Mouse (Mus musculus): Measurements from ENCODE around the gene Mlc1.
A peak's percentile ranks its signal among the peaks of the same experiment; 100 is the strongest.

Gene Mlc1

DNA sequence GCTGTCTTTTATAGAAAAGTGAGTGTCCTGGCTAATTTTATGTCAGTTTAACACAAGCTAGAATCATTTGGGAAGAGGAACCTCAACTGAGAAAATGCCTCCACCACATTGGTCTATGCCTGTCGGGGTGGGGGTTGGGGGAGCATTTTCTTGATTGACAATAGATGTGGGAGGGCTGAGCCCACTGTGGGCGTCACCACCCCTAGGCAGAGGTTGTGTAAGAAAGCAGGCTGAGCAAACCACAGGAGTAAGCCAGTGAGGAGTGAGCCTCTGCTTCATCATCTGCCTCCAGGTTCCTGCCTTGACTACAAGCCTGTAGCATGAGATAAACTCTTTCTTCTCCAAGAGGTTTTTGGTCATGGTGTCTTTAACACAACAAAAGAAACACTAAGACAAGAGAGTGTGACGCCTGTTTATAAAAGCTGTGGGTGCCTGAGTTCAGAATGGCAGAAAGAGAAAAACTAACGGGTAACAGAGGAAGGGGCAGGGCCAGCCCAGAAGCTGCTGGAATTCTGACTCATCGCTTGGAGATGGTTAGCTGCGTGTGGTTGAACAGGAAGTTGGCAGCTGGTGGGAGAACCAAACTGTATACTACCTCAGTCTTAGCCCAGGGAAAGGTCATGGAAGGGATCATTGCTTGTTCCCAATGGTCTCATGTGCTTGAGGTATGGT is 42.1 kb downstream of the Mlc1 start:
- DNase-seq = no peak

GRCm38 (mm10) chr15:88934141-88934540 is 44.7 kb downstream of the Mlc1 start:
- DNase-seq = no peak

DNA sequence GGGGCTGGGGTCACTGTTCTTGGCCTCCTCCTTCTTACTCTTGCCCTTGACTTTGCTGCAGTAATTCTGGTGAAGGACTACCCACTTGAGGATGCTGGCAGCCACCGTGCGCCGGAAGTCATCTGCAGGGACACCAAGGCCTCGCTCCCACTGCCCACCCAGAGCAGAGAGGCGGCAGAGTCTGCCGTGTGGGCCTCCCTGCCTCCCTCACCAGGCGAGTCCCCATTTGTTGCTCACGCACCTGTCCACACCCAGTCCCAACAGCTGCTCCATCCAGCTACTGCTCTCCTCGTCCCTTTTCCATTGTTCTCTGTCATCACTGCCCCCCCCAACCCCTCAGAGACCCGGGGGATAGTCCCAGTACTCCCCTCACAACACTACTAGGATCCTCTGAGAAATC is 46.1 kb downstream of the Mlc1 start:
- no peak for DNase-seq

DNA sequence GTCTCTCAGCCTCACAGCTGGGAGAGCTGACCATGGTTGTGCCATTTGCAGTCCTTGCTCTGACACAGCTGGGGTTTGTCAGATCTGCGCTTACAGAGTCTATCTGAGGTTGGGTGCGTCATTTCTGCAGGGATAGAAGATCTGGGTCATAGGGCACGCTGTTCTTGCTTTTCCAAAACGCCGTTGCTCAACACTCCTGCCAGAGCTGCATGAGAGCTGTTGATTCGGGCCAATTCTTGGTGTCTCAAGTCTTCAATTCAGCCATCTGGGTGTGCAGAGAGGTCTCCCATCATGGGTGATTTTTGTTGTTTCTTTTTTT is 56.9 kb downstream of the Mlc1 start:
- DNase-seq = peak; percentile 63

DNA sequence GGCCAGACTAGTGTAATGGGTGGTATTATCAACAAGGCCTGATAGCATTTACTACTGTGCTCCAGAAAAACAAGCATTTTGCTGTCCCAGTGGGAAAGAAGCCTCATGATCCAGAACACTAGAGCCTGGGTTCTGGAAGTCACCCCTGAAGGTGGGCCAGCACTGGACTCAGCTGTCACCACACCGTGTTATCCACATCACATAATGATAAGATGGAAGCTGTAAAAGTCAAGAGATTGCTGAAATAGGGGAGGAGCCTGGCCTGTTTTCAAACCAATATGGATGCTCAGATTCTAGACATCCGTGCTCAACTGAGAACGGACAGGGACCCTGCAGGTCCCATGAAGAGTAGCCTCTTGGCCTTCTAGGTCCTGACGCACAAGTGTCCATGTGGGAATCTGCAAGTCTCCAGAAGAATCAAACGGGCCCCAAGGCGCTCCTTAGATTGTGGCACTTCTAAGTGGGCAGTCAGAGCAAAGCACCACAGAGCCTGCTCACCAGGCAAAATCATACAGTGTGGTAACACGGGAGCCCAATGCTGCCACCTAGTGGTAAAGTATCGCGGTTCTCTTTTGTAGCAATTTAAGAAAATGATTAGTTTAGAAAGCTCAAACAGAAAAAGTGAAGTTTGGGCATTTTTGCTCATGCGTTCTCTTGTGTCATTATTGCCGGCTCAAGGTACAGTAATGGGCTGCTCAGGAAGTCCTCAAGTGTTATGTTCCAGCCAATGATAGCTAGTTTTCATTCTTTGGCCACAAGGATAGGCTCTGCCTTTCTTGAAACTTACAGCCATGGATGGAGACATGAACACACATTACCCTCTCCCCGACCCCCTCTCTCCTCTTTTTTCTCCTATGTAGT is 57.4 kb downstream of the Mlc1 start:
- DNase-seq = peak; percentile 87

GRCm38 (mm10) chr15:88920065-88920464 is 58.7 kb downstream of the Mlc1 start:
- no peak for DNase-seq

DNA sequence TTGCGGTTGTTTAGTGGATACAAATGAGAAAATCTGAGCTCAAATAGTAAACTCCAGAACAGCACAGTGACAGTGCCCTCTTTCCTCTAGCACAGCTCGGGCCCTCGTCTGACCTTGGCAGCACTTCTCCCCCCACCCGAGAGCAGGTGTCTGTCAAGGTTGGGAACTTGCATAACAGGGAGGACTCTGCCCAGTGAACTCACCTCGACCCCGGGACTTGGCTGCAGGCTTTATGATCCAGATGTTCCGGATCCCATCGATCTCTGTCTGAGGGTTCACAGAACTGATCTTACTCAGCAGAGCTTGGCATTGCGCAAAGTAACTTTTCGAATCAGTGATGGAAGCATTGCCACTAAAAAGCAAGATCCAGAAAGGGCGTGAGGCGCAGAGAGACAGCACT is 59.5 kb downstream of the Mlc1 start:
- peak; percentile 85 for DNase-seq

GRCm38 (mm10) chr15:88917126-88917525 is 61.7 kb downstream of the Mlc1 start:
- no peak for DNase-seq

DNA sequence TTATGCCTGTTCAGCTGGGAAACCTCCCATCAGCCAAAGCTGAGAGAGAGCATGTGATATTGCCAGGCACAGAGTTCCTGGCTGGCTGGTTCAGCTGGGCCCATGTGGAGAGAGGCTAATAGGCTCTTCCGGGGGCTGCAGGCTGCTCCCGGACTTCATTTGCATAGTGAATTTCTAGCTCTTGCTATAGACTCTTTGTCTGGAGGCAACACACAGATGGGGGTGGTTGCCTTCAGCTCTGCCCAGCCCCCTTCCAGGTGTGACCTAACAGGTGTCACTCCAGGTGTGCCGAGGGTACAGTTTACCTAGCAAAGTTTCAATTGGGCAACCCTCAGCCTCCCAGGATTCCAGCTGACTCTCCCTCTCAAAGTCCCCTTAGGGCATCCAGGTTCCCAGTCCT is 62.4 kb downstream of the Mlc1 start:
- no peak for DNase-seq

GRCm38 (mm10) chr15:88915046-88915445 is 63.8 kb downstream of the Mlc1 start:
- DNase-seq = no peak

DNA sequence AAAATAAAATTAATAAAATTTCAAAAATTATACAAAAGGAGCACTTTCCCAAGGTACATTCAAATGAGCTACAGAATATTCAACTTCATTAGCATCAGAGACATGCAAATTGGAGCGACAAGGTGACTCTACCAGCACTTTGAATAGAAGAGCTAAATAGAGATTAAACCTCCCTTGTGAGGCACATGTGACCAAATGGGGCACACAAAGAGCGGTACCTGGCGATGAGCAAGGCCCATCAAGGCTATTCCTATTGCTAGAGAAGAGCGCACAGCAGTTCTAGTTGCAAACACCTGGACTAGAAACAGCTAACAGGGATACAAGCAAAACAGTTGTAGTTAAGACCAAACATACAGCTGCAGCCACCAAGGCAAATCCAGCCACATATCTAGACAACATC is 72.5 kb downstream of the Mlc1 start:
- DNase-seq = no peak

All from kidney, postnatal 14 days (tissue).